Mouse (Mus musculus) heart, postnatal 14 days (tissue): ENCODE measurements at regions not wholly inside any gene's neighbourhood (a gene's known extent, or its start where the extent isn't known, plus 50 kb on each side); places are given as distances from the start of the nearest gene placed in this dataset.

Experiments used
- DNase-seq, 2 experiments: peaks; one replicate each; pipeline ENCODE4 v3.0.0; 2021 to 2022
- intact Hi-C: fragments of 180-260 bp; cut with DNase I; formaldehyde crosslinking; loops from one replicate; pipeline ENCODE4 v1.15.1; 2025

- DNase-seq: no peak
- intact Hi-C loops: no loop called here
These were observed 409.6 kb upstream of the Mctp2 start for GRCm38 (mm10) chr7:72716051-72716450.

GRCm38 (mm10) chr7:72726214-72726854, 419.9 kb upstream of the Mctp2 start:
- intact Hi-C loops: no loop called here
- no peak for DNase-seq

- DNase-seq: no peak
- intact Hi-C loops: loop anchor here (10.0 kb wide), 1 partner anchor 897 kb away; no protein-coding TSS in a partner anchor
These were observed 431.4 kb upstream of the Mctp2 start for GRCm38 (mm10) chr7:72737792-72738191.

GRCm38 (mm10) chr7:72738324-72738944, 432.0 kb upstream of the Mctp2 start:
- intact Hi-C loops: loop anchor here (10.0 kb wide), 1 partner anchor 896 kb away; no protein-coding TSS in a partner anchor
- DNase-seq: no peak

GRCm38 (mm10) chr7:72742376-72742775, 436.0 kb upstream of the Mctp2 start:
- intact Hi-C loops: no loop called here

GRCm38 (mm10) chr7:72751501-72751917, 445.1 kb upstream of the Mctp2 start:
- intact Hi-C loops: no loop called here
- no peak for DNase-seq

More at GRCm38 (mm10) chr7:72742376-72742775, 436.0 kb upstream of the Mctp2 start:
- DNase-seq: no peak

GRCm38 (mm10) chr7:72753053-72753559, 446.7 kb upstream of the Mctp2 start:
- intact Hi-C loops: no loop called here
- DNase-seq: no peak

GRCm38 (mm10) chr7:72762711-72763110, 456.3 kb upstream of the Mctp2 start:
- no peak for DNase-seq
- intact Hi-C loops: no loop called here

GRCm38 (mm10) chr7:72768705-72769104, 462.3 kb upstream of the Mctp2 start:
- no peak for DNase-seq
- intact Hi-C loops: no loop called here

- intact Hi-C loops: no loop called here
- DNase-seq: no peak
These were observed 467.8 kb upstream of the Mctp2 start for GRCm38 (mm10) chr7:72774031-72774770.

GRCm38 (mm10) chr7:72774771-72775119, 468.3 kb upstream of the Mctp2 start:
- DNase-seq: no peak
- intact Hi-C loops: no loop called here

- intact Hi-C loops: no loop called here
- no peak for DNase-seq
These were observed 480.9 kb upstream of the Mctp2 start for GRCm38 (mm10) chr7:72787306-72787705.

GRCm38 (mm10) chr7:72788261-72788660, 481.9 kb upstream of the Mctp2 start:
- intact Hi-C loops: no loop called here
- no peak for DNase-seq

GRCm38 (mm10) chr7:72822142-72822541, 515.7 kb upstream of the Mctp2 start:
- intact Hi-C loops: no loop called here

GRCm38 (mm10) chr7:72826597-72826996, 520.2 kb upstream of the Mctp2 start:
- intact Hi-C loops: no loop called here

More at GRCm38 (mm10) chr7:72822142-72822541, 515.7 kb upstream of the Mctp2 start:
- DNase-seq: no peak

GRCm38 (mm10) chr7:72835423-72835822, 529.0 kb upstream of the Mctp2 start:
- DNase-seq: no peak
- intact Hi-C loops: no loop called here

More at GRCm38 (mm10) chr7:72826597-72826996, 520.2 kb upstream of the Mctp2 start:
- DNase-seq: no peak

- DNase-seq: no peak
- intact Hi-C loops: no loop called here
These were observed 529.6 kb upstream of the Mctp2 start for GRCm38 (mm10) chr7:72836026-72836425.

GRCm38 (mm10) chr7:72836457-72836985, 530.1 kb upstream of the Mctp2 start:
- intact Hi-C loops: no loop called here
- DNase-seq: no peak

- intact Hi-C loops: no loop called here
- DNase-seq: no peak
These were observed 531.7 kb upstream of the Mctp2 start for GRCm38 (mm10) chr7:72837992-72838655.

GRCm38 (mm10) chr7:72851346-72851745, 524.0 kb upstream of the Rgma start:
- peak; percentile 4 to 42 for DNase-seq
- intact Hi-C loops: no loop called here
